Comparison of ENCODE assay signal across 9 mouse cellular contexts in the genomic region with DNA sequence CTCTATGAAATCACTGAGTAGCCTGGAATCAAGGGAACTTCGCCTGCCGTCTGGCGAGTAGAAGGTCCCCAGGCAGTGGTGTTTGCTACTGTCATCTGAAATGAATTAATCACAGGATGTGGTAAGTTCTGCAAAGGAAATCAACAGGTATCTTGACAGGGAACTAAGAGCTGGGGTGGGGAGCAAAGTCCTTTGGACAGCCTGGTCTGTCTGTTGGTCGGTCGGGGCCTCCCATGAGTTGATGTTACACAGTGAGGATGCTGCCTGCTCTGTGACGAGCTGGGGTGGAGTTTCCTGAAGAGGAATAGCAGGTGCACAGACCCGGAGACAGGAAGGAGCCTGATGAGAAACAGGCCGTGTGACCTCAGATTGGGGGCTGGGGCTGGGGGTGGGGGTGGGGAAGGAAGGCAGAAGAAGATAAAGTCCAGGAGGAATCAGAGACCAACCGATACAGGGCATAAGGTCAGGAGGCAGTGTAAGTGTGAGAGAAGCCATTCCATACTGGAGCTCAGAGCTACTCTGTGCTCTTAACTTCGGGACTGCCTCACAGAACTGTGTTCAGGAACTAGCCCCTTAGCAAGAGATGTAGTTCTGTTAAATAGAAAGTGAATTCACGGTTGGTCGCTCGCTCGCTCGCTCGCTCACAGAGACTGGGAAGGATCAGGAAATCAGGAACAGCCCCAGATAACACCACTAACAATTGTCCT.
DNase-seq lines count a peak whose midpoint lies in the region; ATAC-seq and TF ChIP-seq lines count a peak whose summit lies in the region.
"Had no signal": no experiment of that assay in that cellular context is flagged by ENCODE, and none has a peak within 500 bp of the region (broad histone marks: within the 10 kb centered on the region; RNA-seq: fewer than 3 reads in every experiment).

No protein-coding gene starts in this region.

- peak overlapping the region; percentile 19; the same call in 1 of the 2 replicates for H3K27ac ChIP-seq in left cerebral cortex, adult 2 months
- H3K27ac ChIP-seq in heart, postnatal 0 days (ENCODE audit: low read depth) = peak overlapping the region; percentile 91
- peak overlapping the region; percentile 48; the same call in 1 of the 2 replicates for H3K27ac ChIP-seq in liver, embryonic 11.5 days (ENCODE audit: low read depth, low read length)

- no peaks in the 10 kb centered on the region for H3K9me3 ChIP-seq in heart, postnatal 0 days (replicated peaks; ENCODE audit: control insufficient read depth, low read length)
- H3K9me3 ChIP-seq in liver, embryonic 11.5 days (ENCODE audit: control insufficient read depth, low read length) = no peaks in the 10 kb centered on the region
- H3K9me3 ChIP-seq: G1E had no signal

- peak; percentile 33; the same call in 1 of the 2 replicates for ATAC-seq in heart, postnatal 0 days (ENCODE audit: insufficient read depth, low read depth)
- ATAC-seq in liver, embryonic 11.5 days (replicated peaks; ENCODE audit: low FRiP score) = no peak; the same call in 1 of the 2 replicates

- H3K4me2 ChIP-seq in heart, postnatal 0 days (ENCODE audit: low read depth, low read length) = peak overlapping the region; percentile 47; the same call in 1 of the 2 replicates
- peak overlapping the region; percentile 46 for H3K4me2 ChIP-seq in liver, embryonic 11.5 days

- TF ChIP-seq CTCF in left cerebral cortex, adult 2 months (IDR thresholded peaks at IDR 0.05) = no peak
- TF ChIP-seq CTCF in heart, postnatal 0 days (IDR thresholded peaks at IDR 0.05; ENCODE audit: low read depth) = no peak

- DNase-seq in left cerebral cortex, adult 2 months (ENCODE audit: extremely low spot score in 1 of 2, low spot score in 2 of 2) = no peak
- DNase-seq in left cerebral cortex, postnatal 25 days (ENCODE audit: low spot score in 2 of 2) = no peak
- no peak for DNase-seq in heart, postnatal 0 days (ENCODE audit: low spot score)
- no peak for DNase-seq in liver, embryonic 11.5 days (ENCODE audit: low spot score)
- DNase-seq in spleen, adult 12 weeks (ENCODE audit: low spot score) = peak; percentile 33
- no peak for DNase-seq in left cerebral cortex, adult 9 months (ENCODE audit: low spot score in 2 of 2)
- no peak for DNase-seq in left cerebral cortex, postnatal 4 days
- no peak for DNase-seq in cerebellum, adult 8-10 months

- WGBS in heart, postnatal 0 days = 39% methylated on average over 16 of the region's 16 CpGs
- 17% methylated on average over 16 of the region's 16 CpGs for WGBS in liver, embryonic 11.5 days

- no peak for TF ChIP-seq EP300 in heart, postnatal 0 days (IDR thresholded peaks at IDR 0.05; ENCODE audit: low read depth)

- H3K9ac ChIP-seq in heart, postnatal 0 days (replicated peaks; ENCODE audit: low read depth, low read length) = no peak overlapping the region
- H3K9ac ChIP-seq in liver, embryonic 11.5 days (ENCODE audit: low read depth, low read length) = no peak overlapping the region

- no peaks in the 10 kb centered on the region for H3K27me3 ChIP-seq in heart, postnatal 0 days (ENCODE audit: control insufficient read depth, insufficient read depth, low read length)
- H3K27me3 ChIP-seq in liver, embryonic 11.5 days (replicated peaks; ENCODE audit: control insufficient read depth, insufficient read depth, low read length) = no peaks in the 10 kb centered on the region

- intact Hi-C loops in left cerebral cortex, adult 2 months (cut with DNase I) = loop anchor here (2.0 kb wide), 1 partner anchor 39 kb away; no protein-coding TSS in a partner anchor
- intact Hi-C loops in left cerebral cortex, postnatal 25 days (cut with DNase I) = no loop called here
- intact Hi-C loops in left cerebral cortex, postnatal 4 days (cut with DNase I) = no loop called here

- H3K36me3 ChIP-seq in heart, postnatal 0 days (replicated peaks; ENCODE audit: control insufficient read depth, insufficient read depth, low read length) = no peaks in the 10 kb centered on the region
- H3K36me3 ChIP-seq in liver, embryonic 11.5 days (ENCODE audit: control insufficient read depth, insufficient read depth, low read length) = no peaks in the 10 kb centered on the region
- H3K36me3 ChIP-seq: G1E had no signal

- no peak overlapping the region for H3K4me3 ChIP-seq in left cerebral cortex, adult 2 months
- no peak overlapping the region for H3K4me3 ChIP-seq in heart, postnatal 0 days (ENCODE audit: low read depth, low read length)
- no peak overlapping the region for H3K4me3 ChIP-seq in liver, embryonic 11.5 days (ENCODE audit: low read depth, low read length)

- H3K4me1 ChIP-seq in heart, postnatal 0 days (ENCODE audit: control insufficient read depth, insufficient read depth) = peaks cover 33% of the 10 kb centered on the region
- H3K4me1 ChIP-seq in liver, embryonic 11.5 days (replicated peaks; ENCODE audit: control insufficient read depth, insufficient read depth, low read length) = peaks cover 16% of the 10 kb centered on the region

Comparison
In these comparisons a context has a peak if more than half of its experiments do, and no peak if none do; other contexts are left out.
1. H3K27ac ChIP-seq: peak in every context shown above with its lines; median percentile 91 in heart, postnatal 0 days; 48 in liver, embryonic 11.5 days; 19 in left cerebral cortex, adult 2 months.